Mouse (Mus musculus): Measurements from ENCODE around the gene Agpat4.
"Not testable (repeated sequence)": the region's sequence is repeated elsewhere in the genome, so short reads cannot be mapped to it uniquely, and the experiment has no call there.

Gene Agpat4

GRCm38 (mm10) chr17:12118561-12118925, at the start of gene Agpat4:
Agpat4 (plus strand) TSS chr17:12118704.
- DNase-seq: peak; percentile 7 to 9

- no peak for DNase-seq
Measured at GRCm38 (mm10) chr17:12076816-12077215, 41.7 kb upstream of the Agpat4 start.

GRCm38 (mm10) chr17:12080656-12081495, 37.6 kb upstream of the Agpat4 start:
- DNase-seq: peak; percentile 17 to 23

- no peak for DNase-seq
Measured at GRCm38 (mm10) chr17:12082201-12082600, 36.3 kb upstream of the Agpat4 start.

GRCm38 (mm10) chr17:12090261-12090927, 28.1 kb upstream of the Agpat4 start:
- DNase-seq: no peak

- DNase-seq: no peak
Measured at GRCm38 (mm10) chr17:12092901-12093564, 25.5 kb upstream of the Agpat4 start.

GRCm38 (mm10) chr17:12094016-12094415, 24.5 kb upstream of the Agpat4 start:
- DNase-seq: no peak

- no peak for DNase-seq
Measured at GRCm38 (mm10) chr17:12094827-12095590, 23.5 kb upstream of the Agpat4 start.

GRCm38 (mm10) chr17:12099415-12099814, 19.1 kb upstream of the Agpat4 start:
- DNase-seq: no peak

GRCm38 (mm10) chr17:12102326-12102725, 16.2 kb upstream of the Agpat4 start:
- DNase-seq: no peak

- no peak for DNase-seq
Measured at GRCm38 (mm10) chr17:12103781-12104180, 14.7 kb upstream of the Agpat4 start.

GRCm38 (mm10) chr17:12104245-12104644, 14.3 kb upstream of the Agpat4 start:
- no peak for DNase-seq

- no peak for DNase-seq
Measured at GRCm38 (mm10) chr17:12104690-12105089, 13.8 kb upstream of the Agpat4 start.

- no peak for DNase-seq
Measured at GRCm38 (mm10) chr17:12106255-12106654, 12.2 kb upstream of the Agpat4 start.

GRCm38 (mm10) chr17:12113626-12114025, 4.9 kb upstream of the Agpat4 start:
- DNase-seq: no peak

GRCm38 (mm10) chr17:12115086-12115485, 3.4 kb upstream of the Agpat4 start:
- no peak for DNase-seq

GRCm38 (mm10) chr17:12118131-12118530, 373 bp upstream of the Agpat4 start:
- DNase-seq: peak; percentile 10 to 42

- peak; percentile 66 to 70 for DNase-seq
Measured at GRCm38 (mm10) chr17:12118926-12119641, 580 bp downstream of the Agpat4 start.

GRCm38 (mm10) chr17:12119675-12120074, 1.2 kb downstream of the Agpat4 start:
- DNase-seq: peak; percentile 11 to 16

- DNase-seq: no peak
Measured at GRCm38 (mm10) chr17:12120268-12120667, 1.8 kb downstream of the Agpat4 start.

GRCm38 (mm10) chr17:12121226-12121794, 2.8 kb downstream of the Agpat4 start:
- no peak for DNase-seq

- not testable (repeated sequence) for DNase-seq
Measured at GRCm38 (mm10) chr17:12122262-12122661, 3.8 kb downstream of the Agpat4 start.
